Mouse (Mus musculus) hindbrain, embryonic 11.5 days (tissue): ENCODE results near the gene Plekhh3. TPM values are rescaled to one million over a fixed set of nuclear protein-coding genes. Genes with fewer than 3 reads are reported as not detected.

Experiments used
- ATAC-seq: fragments of 200-750 bp; cut with Nextera tagmentation; 2 replicates; pipeline ENCODE4 v1.8.0; 2017; ENCODE audit warnings: mild to moderate bottlenecking, moderate TSS enrichment, moderate library complexity; ENCODE audit not compliant: low FRiP score
- DNase-seq: peaks from one replicate; pipeline ENCODE4 v3.0.0-alpha.2; 2015; ENCODE audit warnings: low spot score
- H3K27ac ChIP-seq: fragments of 300-500 bp; sonication (generic); 2 replicates; pipeline ENCODE4 v1.5.1; 2014; ENCODE audit warnings: mild to moderate bottlenecking, low read depth, low read length
- H3K27me3 ChIP-seq: fragments of 300-500 bp; sonication (generic); 2 replicates; pipeline ENCODE4 v1.6.1; 2014; ENCODE audit warnings: mild to moderate bottlenecking, low read length, moderate library complexity, mixed read lengths; ENCODE audit not compliant: control insufficient read depth, insufficient read depth
- H3K36me3 ChIP-seq: fragments of 300-500 bp; sonication (generic); 2 replicates; pipeline ENCODE4 v1.6.1; 2014; ENCODE audit warnings: mild to moderate bottlenecking, low read length, moderate library complexity, mixed read lengths; ENCODE audit not compliant: control insufficient read depth, insufficient read depth
- H3K4me1 ChIP-seq: fragments of 300-500 bp; sonication (generic); replicated peaks from 2 replicates; pipeline ENCODE4 v1.6.1; 2014; ENCODE audit warnings: low read length, mixed read lengths; ENCODE audit not compliant: control insufficient read depth, insufficient read depth
- H3K4me2 ChIP-seq: fragments of 300-500 bp; sonication (generic); replicated peaks from 2 replicates; pipeline ENCODE4 v1.6.1; 2014; ENCODE audit warnings: mild to moderate bottlenecking, low read depth, low read length
- H3K4me3 ChIP-seq: fragments of 300-500 bp; sonication (generic); 2 replicates; pipeline ENCODE4 v1.5.1; 2014; ENCODE audit warnings: low read depth, low read length
- H3K9ac ChIP-seq: fragments of 300-500 bp; sonication (generic); 2 replicates; pipeline ENCODE4 v1.6.1; 2014; ENCODE audit warnings: low read depth, low read length
- H3K9me3 ChIP-seq: fragments of 300-500 bp; sonication (generic); 2 replicates; pipeline ENCODE4 v1.6.1; 2016; ENCODE audit warnings: low read length; ENCODE audit not compliant: control insufficient read depth
- WGBS: fragments of 180-500 bp; shearing (Covaris S2); extraction: QIAGEN DNeasy Blood & Tissue Kit; methylation state at CpG from one replicate; pipeline ENCODE4 v1.1.7; 2014; 5-methylcytosine and 5-hydroxymethylcytosine counted together
- polyA plus RNA-seq: library from polyadenylated mRNA; unstranded; fragments of >200 nt; fragmentation: Nextera tagmentation; extraction: Ambion mirVana; gene quantifications from 2 replicates; pipeline ENCODE4 v1.2.1, GENCODE M21; 2014

Gene Plekhh3
- polyA plus RNA-seq, 1 experiment from 2014 or later: 7.7 TPM

- WGBS: 13% methylated on average over 11 of the region's 11 CpGs
- Histone ChIP-seq H3K4me1 (peaks cover 23% of the 10 kb centered on the region; the same call in 1 of the 2 replicates), H3K27me3 (peaks cover 62% of the 10 kb centered on the region)
These were observed 4.5 kb upstream of the Plekhh3 start for GRCm38 (mm10) chr11:101175636-101176116.

GRCm38 (mm10) chr11:101174851-101175628, 3.9 kb upstream of the Plekhh3 start, which contains the start of gene Ccr10:
TSS of gene Ccr10 (minus strand) at chr11:101175443.
- Histone ChIP-seq H3K4me3 (peak within 1 kb of the TSS; percentile 28), H3K36me3 (no peaks in the 10 kb centered on the region), H3K27ac (no peak within 1 kb of the TSS), H3K4me1 (peaks cover 29% of the 10 kb centered on the region; the same call in 1 of the 2 replicates), H3K9ac (peak within 1 kb of the TSS; percentile 35; the same call in 1 of the 2 replicates), H3K27me3 (peaks cover 63% of the 10 kb centered on the region), H3K9me3 (no peaks in the 10 kb centered on the region), H3K4me2 (peak within 1 kb of the TSS; percentile 73)
- ATAC-seq (no peak), DNase-seq (peak; percentile 33)
- WGBS: 28% methylated on average over 14 of the region's 14 CpGs

More at GRCm38 (mm10) chr11:101175636-101176116, 4.5 kb upstream of the Plekhh3 start:
- H3K4me3 ChIP-seq: 0 out of 2 replicates have a peak overlapping the region, but pooled peaks have one; percentile 21
- H3K4me2 ChIP-seq: peak overlapping the region; percentile 41; the same call in 1 of the 2 replicates
- no peak overlapping the region for H3K27ac ChIP-seq
- H3K36me3 ChIP-seq: no peaks in the 10 kb centered on the region
- H3K9ac ChIP-seq: no peak overlapping the region
- no peak for ATAC-seq
- peak; percentile 25 for DNase-seq
- H3K9me3 ChIP-seq: no peaks in the 10 kb centered on the region

- Histone ChIP-seq H3K27me3 (peaks cover 70% of the 10 kb centered on the region), H3K4me3 (peak overlapping the region; percentile 28), H3K9ac (peak overlapping the region; percentile 35; the same call in 1 of the 2 replicates), H3K4me2 (peak overlapping the region; percentile 73), H3K4me1 (peaks cover 31% of the 10 kb centered on the region; the same call in 1 of the 2 replicates), H3K9me3 (no peaks in the 10 kb centered on the region), H3K36me3 (no peaks in the 10 kb centered on the region), H3K27ac (no peak overlapping the region)
- ATAC-seq (no peak), DNase-seq (no peak)
- WGBS: 27% methylated on average over 9 of the region's 9 CpGs
These were observed 3.2 kb upstream of the Plekhh3 start for GRCm38 (mm10) chr11:101174389-101174745.

GRCm38 (mm10) chr11:101173631-101174388, 2.7 kb upstream of the Plekhh3 start:
- peak overlapping the region; percentile 35 for H3K9ac ChIP-seq
- peaks cover 75% of the 10 kb centered on the region for H3K27me3 ChIP-seq
- 1% methylated on average over 61 of the region's 61 CpGs for WGBS
- peak overlapping the region; percentile 73 for H3K4me2 ChIP-seq
- no peaks in the 10 kb centered on the region for H3K9me3 ChIP-seq
- no peaks in the 10 kb centered on the region for H3K36me3 ChIP-seq
- DNase-seq: peak; percentile 93
- H3K4me3 ChIP-seq: peak overlapping the region; percentile 28
- H3K27ac ChIP-seq: peak overlapping the region; percentile 19; the same call in 1 of the 2 replicates
- ATAC-seq: peak; percentile 64
- H3K4me1 ChIP-seq: peaks cover 32% of the 10 kb centered on the region; the same call in 1 of the 2 replicates

GRCm38 (mm10) chr11:101173112-101173511, 2.0 kb upstream of the Plekhh3 start:
- Histone ChIP-seq H3K27me3 (peaks cover 75% of the 10 kb centered on the region), H3K4me3 (peak overlapping the region; percentile 28; the same call in 1 of the 2 replicates), H3K27ac (no peak overlapping the region), H3K9me3 (no peaks in the 10 kb centered on the region), H3K9ac (peak overlapping the region; percentile 35; the same call in 1 of the 2 replicates), H3K4me2 (peak overlapping the region; percentile 73), H3K36me3 (no peaks in the 10 kb centered on the region), H3K4me1 (peaks cover 32% of the 10 kb centered on the region; the same call in 1 of the 2 replicates)
- DNase-seq (no peak), ATAC-seq (no peak)
- 7% methylated on average over 11 of the region's 11 CpGs for whole genome bisulfite sequencing

- H3K27ac ChIP-seq: 0 out of 2 replicates have a peak overlapping the region, but pooled peaks have one; percentile 60
- peak overlapping the region; percentile 24; the same call in 1 of the 2 replicates for H3K9ac ChIP-seq
- peak overlapping the region; percentile 66 for H3K4me2 ChIP-seq
- H3K4me1 ChIP-seq: peaks cover 32% of the 10 kb centered on the region; the same call in 1 of the 2 replicates
- DNase-seq: no peak
- peaks cover 75% of the 10 kb centered on the region for H3K27me3 ChIP-seq
- ATAC-seq: no peak
- H3K4me3 ChIP-seq: peak overlapping the region; percentile 39
- no peaks in the 10 kb centered on the region for H3K9me3 ChIP-seq
- H3K36me3 ChIP-seq: no peaks in the 10 kb centered on the region
- 21% methylated on average over 5 of the region's 5 CpGs for WGBS
These were observed 1.3 kb upstream of the Plekhh3 start for GRCm38 (mm10) chr11:101172434-101172815.

GRCm38 (mm10) chr11:101171721-101172433, 726 bp upstream of the Plekhh3 start:
- DNase-seq (peak; percentile 82), ATAC-seq (peak; percentile 37; the same call in 1 of the 2 replicates)
- no peaks in the 10 kb centered on the region for H3K36me3 ChIP-seq
- peaks cover 31% of the 10 kb centered on the region; the same call in 1 of the 2 replicates for H3K4me1 ChIP-seq
- H3K4me3 ChIP-seq: peak overlapping the region; percentile 39
- H3K27ac ChIP-seq: 0 out of 2 replicates have a peak overlapping the region, but pooled peaks have one; percentile 60
- peaks cover 75% of the 10 kb centered on the region for H3K27me3 ChIP-seq
- peak overlapping the region; percentile 66 for H3K4me2 ChIP-seq
- H3K9ac ChIP-seq: peak overlapping the region; percentile 24; the same call in 1 of the 2 replicates
- H3K9me3 ChIP-seq: no peaks in the 10 kb centered on the region
- WGBS: under 1% methylated on average over 31 of the region's 31 CpGs
